Mouse (Mus musculus): ENCODE measurements around the gene Cyb561d1.

DNA sequence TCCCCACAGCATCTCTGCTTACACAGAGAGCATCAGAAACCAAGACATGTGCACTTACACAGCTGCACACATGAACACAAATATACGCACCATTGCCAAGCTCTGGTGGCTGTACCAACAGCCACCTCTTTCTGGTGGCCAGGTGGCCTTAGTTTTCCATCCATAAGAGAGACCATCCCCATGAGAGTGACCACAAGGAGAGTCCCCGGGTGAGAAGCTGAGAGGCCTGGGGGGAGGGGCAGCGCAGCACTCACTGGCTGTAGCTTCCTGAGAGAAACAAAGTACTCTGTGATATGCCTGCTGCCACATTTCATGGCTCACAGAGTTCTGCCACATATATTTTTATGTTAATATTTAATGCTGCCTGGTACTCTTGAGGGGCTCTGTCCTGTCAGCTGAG is 31.8 kb downstream of the Cyb561d1 start:
- TF ChIP-seq CTCF (IDR thresholded peaks at IDR 0.05; ENCODE audit: low read depth) (no peak), EP300 (IDR thresholded peaks at IDR 0.05; ENCODE audit: low read depth) (no peak)

All from liver, postnatal 0 days (tissue).